Mouse (Mus musculus) G1E (cell line): ENCODE measurements around the gene Ccdc117.

Experiments used
- CTCF ChIP-seq: IDR thresholded peaks from 2 replicates; pipeline ENCODE4 v1.5.1; 2012; ENCODE audit warnings: low read depth, low read length, inconsistent platforms, mixed read lengths
- POLR2AphosphoS5 ChIP-seq: IDR thresholded peaks from 2 replicates; pipeline ENCODE4 v1.6.1; 2012; ENCODE audit warnings: low read depth, low read length, inconsistent platforms; ENCODE audit not compliant: insufficient replicate concordance

GRCm38 (mm10) chr11:5493869-5494268, 48.1 kb downstream of the Ccdc117 start:
- no peak for TF ChIP-seq CTCF
- TF ChIP-seq POLR2AphosphoS5, result no peak
